Mouse (Mus musculus) CH12.LX (cell line): ENCODE data around the gene Rpl36.

Experiments used
- CTCF ChIP-seq, 2 experiments: IDR thresholded peaks in 1 of 2; conservative IDR thresholded peaks in 1 of 2; 2 replicates each; pipeline ENCODE4 v1.5.1; 2011 to 2012; ENCODE audit warnings: low read depth in 2 of 2, low read length in 2 of 2, improper control_type of control experiment in 1 of 2, inconsistent platforms in 1 of 2, mild to moderate bottlenecking in 1 of 2, moderate library complexity in 1 of 2
- EP300 ChIP-seq: IDR thresholded peaks from 2 replicates; pipeline ENCODE4 v1.6.1; 2011; ENCODE audit warnings: low read length, improper control_type of control experiment
- ETS1 ChIP-seq: conservative IDR thresholded peaks from 2 replicates; pipeline ENCODE4 v1.6.1; 2012; ENCODE audit warnings: low read depth, mild to moderate bottlenecking, inconsistent platforms, low read length, improper control_type of control experiment, moderate library complexity
- MAFK ChIP-seq: IDR thresholded peaks from 2 replicates; pipeline ENCODE4 v1.6.1; 2011; ENCODE audit warnings: low read length, improper control_type of control experiment; ENCODE audit not compliant: insufficient replicate concordance
- NRF1 ChIP-seq: IDR thresholded peaks from 2 replicates; pipeline ENCODE4 v1.6.1; 2014; ENCODE audit warnings: low read depth, mild to moderate bottlenecking, inconsistent platforms, low read length, improper control_type of control experiment, moderate library complexity
- POLR2A ChIP-seq: IDR thresholded peaks from 2 replicates; pipeline ENCODE4 v1.6.1; 2011; ENCODE audit warnings: low read depth, mild to moderate bottlenecking, improper control_type of control experiment, low read length
- RCOR1 ChIP-seq: conservative IDR thresholded peaks from 2 replicates; pipeline ENCODE4 v1.6.1; 2012; ENCODE audit warnings: low read depth, mild to moderate bottlenecking, inconsistent platforms, low read length, improper control_type of control experiment
- SMC3 ChIP-seq: IDR thresholded peaks from 2 replicates; pipeline ENCODE4 v1.6.1; 2011; ENCODE audit warnings: low read depth, low read length, improper control_type of control experiment
- TBP ChIP-seq: conservative IDR thresholded peaks from 2 replicates; pipeline ENCODE4 v1.6.1; 2011; ENCODE audit warnings: low read depth, low read length, improper control_type of control experiment
- TCF12 ChIP-seq: IDR thresholded peaks from 2 replicates; pipeline ENCODE4 v1.6.1; 2014; ENCODE audit warnings: low read depth, mild to moderate bottlenecking, inconsistent platforms, low read length, improper control_type of control experiment
- UBTF ChIP-seq: IDR thresholded peaks from 2 replicates; pipeline ENCODE4 v1.6.1; 2012; ENCODE audit warnings: low read depth, mild to moderate bottlenecking, inconsistent platforms, low read length, improper control_type of control experiment, moderate library complexity
- ZC3H11A ChIP-seq: IDR thresholded peaks from 2 replicates; pipeline ENCODE4 v1.6.1; 2012; ENCODE audit warnings: low read depth, mild to moderate bottlenecking, inconsistent platforms, low read length, improper control_type of control experiment
- ZMIZ1 ChIP-seq: IDR thresholded peaks from 2 replicates; pipeline ENCODE4 v1.6.1; 2012; ENCODE audit warnings: low read depth, mild to moderate bottlenecking, inconsistent platforms, low read length, improper control_type of control experiment

DNA sequence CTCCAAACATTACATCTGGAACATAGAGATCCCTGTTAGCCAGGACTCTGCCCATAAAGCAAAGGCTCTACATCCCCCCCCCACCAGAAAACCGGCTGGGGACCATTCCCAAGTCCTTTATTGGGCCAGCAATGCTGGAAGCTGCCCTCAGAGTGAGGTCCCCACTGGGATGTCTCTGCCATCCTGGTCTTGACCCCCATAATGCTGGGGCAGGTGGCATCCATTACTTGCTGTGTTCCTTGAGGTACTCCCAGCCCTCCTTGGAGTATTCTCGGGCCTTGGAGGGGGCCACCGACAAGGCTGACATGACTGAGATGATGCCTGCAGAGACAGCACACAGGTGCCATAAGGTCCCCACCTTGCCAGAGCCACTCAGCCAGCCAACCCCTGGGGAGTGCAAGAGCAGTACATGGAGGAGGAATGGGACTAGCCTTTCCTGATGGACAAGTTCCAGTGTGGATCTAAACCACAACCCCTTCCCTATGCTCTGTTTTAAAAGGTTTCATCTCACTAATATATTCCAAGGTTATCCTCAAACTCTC lies 5.6 kb upstream of the Rpl36 start:
- TF ChIP-seq POLR2A (no peak), CTCF (conservative IDR thresholded peaks at IDR 0.05 in 1 of 2, IDR thresholded peaks at IDR 0.05 in 1 of 2; ENCODE audit: low read depth in 2 of 2, low read length in 2 of 2) (no peak), RCOR1 (no peak), UBTF (no peak), TBP (no peak), ZC3H11A (no peak), ETS1 (no peak), MAFK (no peak), NRF1 (no peak), EP300 (no peak), ZMIZ1 (no peak), TCF12 (no peak), SMC3 (no peak)
